In the genomic region with DNA sequence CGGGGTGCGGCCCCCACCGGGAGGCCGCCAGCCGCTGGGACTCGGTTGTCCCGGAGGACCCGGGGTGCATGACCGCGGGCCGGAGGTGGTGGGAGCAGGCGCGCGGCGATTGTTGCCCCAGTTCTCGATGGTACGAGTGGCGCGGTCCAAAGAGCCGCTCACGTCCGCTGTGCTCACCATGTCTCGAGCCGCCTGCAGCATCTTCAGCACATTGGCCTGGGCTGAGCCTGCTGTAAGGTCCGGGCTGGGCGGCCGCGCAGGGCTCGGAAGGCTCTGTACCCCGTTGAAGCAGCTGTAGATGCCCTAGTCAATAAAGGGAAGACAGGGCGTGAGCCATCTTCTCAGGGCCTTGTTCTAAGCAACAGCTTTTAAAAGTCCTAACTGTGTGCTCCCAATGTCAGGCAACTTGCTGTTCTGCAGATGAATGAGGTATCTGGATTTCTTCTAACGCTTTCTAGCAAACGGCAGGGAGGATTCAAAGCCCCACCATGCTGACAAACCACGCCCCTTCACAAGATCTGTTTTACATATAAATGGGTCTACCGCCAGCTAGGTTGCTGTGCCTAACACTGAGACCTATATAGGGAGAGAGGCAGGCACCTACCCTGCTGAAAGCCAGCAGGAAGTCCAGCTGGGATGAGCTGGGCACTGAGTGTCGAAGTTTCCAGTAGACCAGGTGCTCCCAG, we compare ENCODE assay signal across 8 mouse cellular contexts. TPM values are rescaled to one million over a fixed set of nuclear protein-coding genes. Genes with fewer than 3 reads are reported as not detected.
DNase-seq lines count a peak whose midpoint lies in the region; ATAC-seq and TF ChIP-seq lines count a peak whose summit lies in the region.

No protein-coding gene starts in this region.

- no peak overlapping the region for H3K27ac ChIP-seq in kidney, postnatal 0 days
- no peak overlapping the region for H3K27ac ChIP-seq in embryonic facial prominence, embryonic 11.5 days (replicated peaks; ENCODE audit: low read depth, low read length)
- no peak overlapping the region for H3K27ac ChIP-seq in hindbrain, postnatal 0 days

- H3K4me3 ChIP-seq in kidney, postnatal 0 days (replicated peaks; ENCODE audit: low read depth, low read length), result peak overlapping the region; percentile 36
- H3K4me3 ChIP-seq in embryonic facial prominence, embryonic 11.5 days (ENCODE audit: low read depth, low read length), result peak overlapping the region; percentile 48
- H3K4me3 ChIP-seq in hindbrain, postnatal 0 days (ENCODE audit: low read length), result peak overlapping the region; percentile 39

- no peak for TF ChIP-seq CTCF in kidney, postnatal 0 days (IDR thresholded peaks at IDR 0.05; ENCODE audit: low read depth)
- no peak for TF ChIP-seq CTCF in hindbrain, postnatal 0 days (IDR thresholded peaks at IDR 0.05; ENCODE audit: low read depth)

- DNase-seq in kidney, postnatal 0 days (ENCODE audit: low spot score), result no peak
- no peak for DNase-seq in kidney, postnatal 10 days
- no peak for DNase-seq in embryonic facial prominence, embryonic 11.5 days (ENCODE audit: low spot score)
- no peak for DNase-seq in hindbrain, postnatal 0 days (ENCODE audit: low spot score)
- DNase-seq in neural tube, embryonic 10.5 days (ENCODE audit: extremely low spot score, low spot score), result peak; percentile 49
- no peak for DNase-seq in gastrocnemius, postnatal 25 days
- no peak for DNase-seq in layer of hippocampus, adult 8-10 months (ENCODE audit: low spot score in 2 of 2)
- DNase-seq in kidney, adult 8-10 months, result no peak

- WGBS in kidney, postnatal 0 days, result 2% methylated on average over 36 of the region's 36 CpGs
- WGBS in embryonic facial prominence, embryonic 11.5 days, result under 1% methylated on average over 33 of the region's 36 CpGs
- 3% methylated on average over 35 of the region's 36 CpGs for WGBS in hindbrain, postnatal 0 days

- H3K36me3 ChIP-seq in kidney, postnatal 0 days (ENCODE audit: insufficient read depth, low read length), result no peaks in the 10 kb centered on the region
- H3K36me3 ChIP-seq in embryonic facial prominence, embryonic 11.5 days (replicated peaks; ENCODE audit: control insufficient read depth, insufficient read depth, low read depth, low read length), result no peaks in the 10 kb centered on the region
- peaks cover 3% of the 10 kb centered on the region; the same call in 1 of the 2 replicates for H3K36me3 ChIP-seq in hindbrain, postnatal 0 days (ENCODE audit: insufficient read depth, low read length)

- H3K9ac ChIP-seq in kidney, postnatal 0 days (ENCODE audit: low read depth, low read length), result no peak overlapping the region
- H3K9ac ChIP-seq in embryonic facial prominence, embryonic 11.5 days (replicated peaks; ENCODE audit: low read length), result peak overlapping the region; percentile 47
- H3K9ac ChIP-seq in hindbrain, postnatal 0 days (replicated peaks; ENCODE audit: low read length), result peak overlapping the region; percentile 40

- H3K9me3 ChIP-seq in kidney, postnatal 0 days (replicated peaks; ENCODE audit: low read length), result no peaks in the 10 kb centered on the region
- no peaks in the 10 kb centered on the region for H3K9me3 ChIP-seq in embryonic facial prominence, embryonic 11.5 days (replicated peaks; ENCODE audit: control insufficient read depth, low read length)
- no peaks in the 10 kb centered on the region for H3K9me3 ChIP-seq in hindbrain, postnatal 0 days (ENCODE audit: low read length)

- H3K27me3 ChIP-seq in kidney, postnatal 0 days (ENCODE audit: insufficient read depth, low read length), result peaks cover 52% of the 10 kb centered on the region
- H3K27me3 ChIP-seq in embryonic facial prominence, embryonic 11.5 days (ENCODE audit: control insufficient read depth, insufficient read depth, low read length), result peaks cover 56% of the 10 kb centered on the region
- peaks cover 19% of the 10 kb centered on the region for H3K27me3 ChIP-seq in hindbrain, postnatal 0 days (ENCODE audit: insufficient read depth, low read length)

- peak overlapping the region; percentile 59 for H3K4me2 ChIP-seq in kidney, postnatal 0 days (ENCODE audit: low read length)
- peak overlapping the region; percentile 91 for H3K4me2 ChIP-seq in embryonic facial prominence, embryonic 11.5 days (ENCODE audit: low read depth, low read length)
- peak overlapping the region; percentile 70 for H3K4me2 ChIP-seq in hindbrain, postnatal 0 days (ENCODE audit: low read depth, low read length)

- no peak for ATAC-seq in kidney, postnatal 0 days (replicated peaks; ENCODE audit: low FRiP score, low read depth)
- ATAC-seq in embryonic facial prominence, embryonic 11.5 days (replicated peaks; ENCODE audit: insufficient number of reproducible peaks, low FRiP score, low TSS enrichment, low read depth), result no peak
- no peak for ATAC-seq in hindbrain, postnatal 0 days

- H3K4me1 ChIP-seq in kidney, postnatal 0 days (replicated peaks; ENCODE audit: insufficient read depth, low read length), result peaks cover 9% of the 10 kb centered on the region
- H3K4me1 ChIP-seq in embryonic facial prominence, embryonic 11.5 days (ENCODE audit: control insufficient read depth, insufficient read depth, low read length), result peaks cover 5% of the 10 kb centered on the region
- 0 out of 2 replicates have a peak, but pooled peaks cover 14% of the 10 kb centered on the region for H3K4me1 ChIP-seq in hindbrain, postnatal 0 days (ENCODE audit: insufficient read depth, low read length)

RNA-seq across cellular contexts. Expression of gene Grin2c, which starts 16.5 kb away (rescaled TPM):
- polyA plus RNA-seq in kidney, postnatal 0 days (2015; fragmentation: Nextera tagmentation; extraction: Ambion mirVana), result not detected in 2 replicates
- 0.04 and 0.06 TPM in 2 replicates for polyA plus RNA-seq in embryonic facial prominence, embryonic 11.5 days (2014; fragmentation: Nextera tagmentation; extraction: Ambion mirVana)
- 6.9 and 7.1 TPM in 2 replicates for total RNA-seq in hindbrain, postnatal 0 days (2014; rRNA removed)
- 1.0 and 1.1 TPM in 2 replicates for polyA plus RNA-seq in hindbrain, postnatal 0 days (2015; fragmentation: Nextera tagmentation; extraction: Ambion mirVana)
- under 1 TPM in 1 of 2 experiments, not detected in 1; 0.05 TPM for total RNA-seq in gastrocnemius, postnatal 25 days (2021)
- total RNA-seq in layer of hippocampus, adult 8-10 months (2022), result 10 to 100 TPM; 42.3 to 48.8 (median 44.6) TPM

RNA-seq across cellular contexts. Expression of gene Fdxr, which starts 26.3 kb away (rescaled TPM):
- polyA plus RNA-seq in kidney, postnatal 0 days (2015; fragmentation: Nextera tagmentation; extraction: Ambion mirVana), result 10.0 and 12.2 TPM in 2 replicates
- 12.4 and 12.5 TPM in 2 replicates for polyA plus RNA-seq in embryonic facial prominence, embryonic 11.5 days (2014; fragmentation: Nextera tagmentation; extraction: Ambion mirVana)
- total RNA-seq in hindbrain, postnatal 0 days (2014; rRNA removed), result 20.0 and 22.6 TPM in 2 replicates
- 15.0 and 16.4 TPM in 2 replicates for polyA plus RNA-seq in hindbrain, postnatal 0 days (2015; fragmentation: Nextera tagmentation; extraction: Ambion mirVana)
- total RNA-seq in gastrocnemius, postnatal 25 days (2021), result 1 to 10 TPM; 3.6 to 3.8 TPM
- total RNA-seq in layer of hippocampus, adult 8-10 months (2022), result 10 to 100 TPM; 22.8 to 25.5 (median 24.6) TPM

RNA-seq across cellular contexts. Expression of gene Fads6, which starts 46.9 kb away (rescaled TPM):
- 0.92 and 1.1 TPM in 2 replicates for polyA plus RNA-seq in kidney, postnatal 0 days (2015; fragmentation: Nextera tagmentation; extraction: Ambion mirVana)
- 0.14 and 0.28 TPM in 2 replicates for polyA plus RNA-seq in embryonic facial prominence, embryonic 11.5 days (2014; fragmentation: Nextera tagmentation; extraction: Ambion mirVana)
- 8.3 and 10.8 TPM in 2 replicates for total RNA-seq in hindbrain, postnatal 0 days (2014; rRNA removed)
- 1.8 and 1.9 TPM in 2 replicates for polyA plus RNA-seq in hindbrain, postnatal 0 days (2015; fragmentation: Nextera tagmentation; extraction: Ambion mirVana)
- total RNA-seq in gastrocnemius, postnatal 25 days (2021), result 1 to 10 TPM; 2.9 to 3.6 TPM
- 10 to 100 TPM; 16.7 to 18.5 (median 17.1) TPM for total RNA-seq in layer of hippocampus, adult 8-10 months (2022)

RNA-seq across cellular contexts. Expression of gene Otop2, which starts 56.4 kb away (rescaled TPM):
- not detected in 2 replicates for polyA plus RNA-seq in kidney, postnatal 0 days (2015; fragmentation: Nextera tagmentation; extraction: Ambion mirVana)
- polyA plus RNA-seq in embryonic facial prominence, embryonic 11.5 days (2014; fragmentation: Nextera tagmentation; extraction: Ambion mirVana), result not detected in 2 replicates
- 0.36 and 0.99 TPM in 2 replicates for total RNA-seq in hindbrain, postnatal 0 days (2014; rRNA removed)
- polyA plus RNA-seq in hindbrain, postnatal 0 days (2015; fragmentation: Nextera tagmentation; extraction: Ambion mirVana), result 0.20 and 0.34 TPM in 2 replicates
- total RNA-seq in gastrocnemius, postnatal 25 days (2021), result not detected
- total RNA-seq in layer of hippocampus, adult 8-10 months (2022), result under 1 TPM; 0.30 to 0.55 (median 0.40) TPM
